Mouse (Mus musculus): ENCODE measurements around the gene Rpl3.

The Rpl3 gene

GRCm38 (mm10) chr15:80115256-80115655 is 23.6 kb upstream of the Rpl3 start:
- no peak for DNase-seq (ENCODE audit: low spot score in 2 of 2)

- DNase-seq (ENCODE audit: low spot score in 2 of 2), result no peak
Observed at GRCm38 (mm10) chr15:80114414-80114813, 22.7 kb upstream of the Rpl3 start.

- no peak for DNase-seq (ENCODE audit: low spot score in 2 of 2)
Observed at GRCm38 (mm10) chr15:80112499-80112898, 20.8 kb upstream of the Rpl3 start.

DNA sequence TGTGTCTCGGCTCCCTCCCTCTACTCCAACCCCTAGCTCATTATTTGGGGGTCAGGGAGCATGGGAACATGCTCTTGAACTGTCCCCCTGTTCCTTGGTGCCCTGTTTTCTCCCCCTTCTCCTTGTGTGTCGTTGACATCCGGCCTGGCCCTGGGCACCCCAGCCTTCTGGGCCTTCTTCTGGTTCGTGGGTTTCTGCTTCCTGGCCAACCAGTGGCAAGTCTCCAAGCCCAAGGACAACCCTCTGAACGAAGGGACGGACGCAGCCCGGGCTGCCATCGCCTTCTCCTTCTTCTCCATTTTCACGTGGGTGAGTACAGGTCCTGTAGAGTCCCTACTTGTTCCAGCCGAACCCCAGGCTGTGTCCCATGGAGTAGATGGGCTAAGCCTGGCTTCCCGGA is 19.8 kb upstream of the Rpl3 start:
- DNase-seq (ENCODE audit: low spot score in 2 of 2), result no peak

DNA sequence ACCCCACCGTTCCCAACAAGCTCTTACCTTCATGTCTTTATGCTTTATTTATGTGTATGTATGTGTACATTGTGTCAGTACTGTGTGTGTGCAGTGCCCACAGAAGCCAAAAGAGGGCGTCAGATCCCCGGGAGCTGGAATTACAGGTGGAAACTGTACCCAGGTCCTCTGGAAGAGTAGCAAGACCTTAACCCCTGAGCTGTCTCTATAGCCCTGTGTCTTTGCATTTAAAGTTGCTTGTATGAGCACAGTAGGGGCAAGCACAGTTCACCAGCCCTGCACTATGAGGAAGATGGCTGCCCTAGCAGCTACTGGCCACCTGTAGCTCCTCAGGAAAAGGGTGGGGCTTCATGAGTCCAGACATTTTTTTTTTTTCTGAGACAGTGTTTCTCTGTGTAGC is 15.9 kb upstream of the Rpl3 start:
- no peak for DNase-seq (ENCODE audit: low spot score in 2 of 2)

DNA sequence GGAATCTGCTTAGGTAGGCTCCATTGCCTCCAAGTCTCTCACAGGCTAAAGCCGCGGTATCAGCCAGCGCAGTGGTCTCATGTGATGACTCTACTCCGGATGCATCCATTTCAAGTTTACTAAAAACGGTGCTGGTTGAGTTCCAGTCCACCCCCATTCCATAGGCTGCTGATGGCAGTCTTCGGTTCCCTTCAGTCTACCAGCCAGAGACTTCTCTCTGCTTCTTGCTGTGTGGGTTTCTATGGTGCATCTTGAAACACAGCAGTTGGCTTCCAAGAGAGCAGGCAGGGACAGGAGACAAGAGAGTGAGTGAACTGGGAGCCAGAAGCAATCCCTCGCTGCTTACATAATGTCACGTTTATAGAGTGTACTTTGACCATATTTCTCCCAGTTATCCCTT is 15.5 kb upstream of the Rpl3 start:
- no peak for DNase-seq (ENCODE audit: low spot score in 2 of 2)

- DNase-seq (ENCODE audit: low spot score in 2 of 2), result no peak
Observed at GRCm38 (mm10) chr15:80105490-80106410, 14.1 kb upstream of the Rpl3 start.

DNA sequence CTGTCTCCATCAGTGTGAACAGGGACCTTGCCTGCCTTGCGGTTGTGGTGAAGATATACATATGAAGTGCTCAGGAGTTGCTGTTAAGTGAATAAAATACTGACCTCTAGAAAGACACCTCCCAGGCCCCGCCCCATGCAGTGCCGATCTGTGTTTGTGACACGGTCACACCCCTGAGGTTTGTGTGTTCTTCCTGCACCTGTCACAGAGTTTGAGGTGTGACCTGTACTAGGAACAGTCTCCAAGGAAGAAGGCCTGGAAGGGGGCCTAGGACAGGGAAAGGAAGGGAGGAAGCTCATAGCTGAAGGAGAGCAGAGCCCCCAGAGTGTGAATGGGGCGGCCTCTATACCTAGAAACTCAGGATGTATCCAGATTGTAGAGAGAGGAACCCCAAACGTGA is 10.8 kb upstream of the Rpl3 start:
- DNase-seq (ENCODE audit: low spot score in 2 of 2), result no peak

DNA sequence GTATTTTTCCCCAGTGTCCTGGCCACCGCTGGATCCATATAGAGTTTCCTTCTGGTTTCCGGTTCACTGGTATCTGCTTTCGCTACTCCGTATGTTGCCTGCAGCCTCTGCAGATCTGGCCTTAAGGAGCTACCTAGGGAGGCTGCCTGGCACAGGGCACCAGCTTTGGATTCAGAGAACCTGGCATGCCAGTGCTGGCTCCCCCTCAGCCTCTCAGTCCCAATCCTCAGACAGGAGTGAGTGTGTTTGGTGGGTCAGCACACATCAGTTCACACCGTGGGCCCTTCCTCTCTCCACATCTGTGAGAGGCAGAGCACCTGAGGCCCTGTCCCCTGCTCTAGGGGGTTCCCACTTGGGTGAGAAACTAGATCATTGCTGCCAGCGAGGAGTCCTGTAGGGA is 9.8 kb upstream of the Rpl3 start:
- no peak for DNase-seq (ENCODE audit: low spot score in 2 of 2)

GRCm38 (mm10) chr15:80100871-80101270 is 9.2 kb upstream of the Rpl3 start:
- DNase-seq (ENCODE audit: low spot score in 2 of 2), result no peak

GRCm38 (mm10) chr15:80100196-80100595 is 8.5 kb upstream of the Rpl3 start:
- DNase-seq (ENCODE audit: low spot score in 2 of 2), result no peak

- DNase-seq (ENCODE audit: low spot score in 2 of 2), result no peak
Observed at GRCm38 (mm10) chr15:80099477-80099876, 7.8 kb upstream of the Rpl3 start.

DNA sequence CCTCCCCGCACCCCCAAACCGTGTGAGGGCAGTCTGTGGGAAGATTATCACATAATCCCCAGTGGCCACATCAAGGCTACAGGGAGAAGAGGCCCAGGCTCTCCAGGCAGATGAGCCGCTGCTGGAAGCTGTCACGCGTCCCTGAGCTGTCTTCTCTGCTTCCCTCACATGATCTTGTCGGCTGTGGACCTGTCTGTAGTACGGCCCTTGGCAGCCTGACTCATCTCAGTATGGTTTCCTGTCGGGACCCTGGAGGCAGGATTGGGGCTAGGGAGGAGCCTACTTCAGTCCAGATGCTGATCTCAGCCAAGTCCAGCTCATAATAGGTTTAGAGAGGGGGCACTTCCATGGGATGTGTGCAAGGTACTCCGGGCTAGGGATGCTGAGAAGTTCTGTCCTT is 7.1 kb upstream of the Rpl3 start:
- DNase-seq (ENCODE audit: low spot score in 2 of 2), result no peak

GRCm38 (mm10) chr15:80097999-80098461 is 6.4 kb upstream of the Rpl3 start:
- no peak for DNase-seq (ENCODE audit: low spot score in 2 of 2)

- DNase-seq (ENCODE audit: low spot score in 2 of 2), result peak; percentile 33 to 38
Observed at GRCm38 (mm10) chr15:80096946-80097881, 5.5 kb upstream of the Rpl3 start.

DNA sequence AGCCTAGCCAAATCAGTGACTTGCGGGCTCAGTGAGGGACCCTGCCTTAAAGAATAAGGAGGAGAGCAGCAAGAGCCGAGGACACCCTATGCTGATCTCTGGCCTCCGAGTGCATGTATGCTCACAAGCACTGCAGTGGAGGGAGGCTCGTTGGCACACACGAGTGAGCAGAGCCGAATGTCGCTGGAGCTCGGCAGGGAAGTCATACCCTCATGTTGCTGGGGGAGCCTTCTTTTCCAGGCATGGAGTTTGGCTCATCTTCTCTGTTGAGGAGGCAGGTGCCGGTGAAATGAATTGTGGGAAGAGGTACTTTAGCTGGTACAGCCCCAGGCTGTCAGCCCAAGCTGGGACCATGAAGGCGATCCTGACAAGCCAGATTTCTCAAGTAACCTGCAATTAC is 4.7 kb upstream of the Rpl3 start:
- DNase-seq (ENCODE audit: low spot score in 2 of 2), result no peak

DNA sequence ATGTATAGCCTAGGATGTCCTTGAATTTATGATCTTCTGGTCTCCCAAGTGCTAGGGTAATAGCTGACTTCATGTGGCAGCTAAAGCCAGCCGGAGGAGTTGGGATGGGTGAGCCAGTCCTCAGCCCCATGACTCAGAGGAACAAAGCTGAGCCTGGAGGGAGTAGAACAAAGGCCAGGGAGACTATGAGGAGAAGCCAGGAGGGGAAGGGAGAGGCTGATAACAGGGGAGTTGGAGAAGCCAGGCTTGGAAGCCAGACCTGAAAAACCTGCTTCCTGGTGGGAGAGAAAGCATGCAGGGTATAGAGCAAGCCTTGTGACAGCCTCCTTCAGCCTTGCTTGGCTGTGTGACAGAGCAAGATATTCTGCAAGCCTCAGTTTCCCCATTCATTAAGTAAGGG is 3.9 kb upstream of the Rpl3 start:
- DNase-seq (ENCODE audit: low spot score in 2 of 2), result no peak

DNA sequence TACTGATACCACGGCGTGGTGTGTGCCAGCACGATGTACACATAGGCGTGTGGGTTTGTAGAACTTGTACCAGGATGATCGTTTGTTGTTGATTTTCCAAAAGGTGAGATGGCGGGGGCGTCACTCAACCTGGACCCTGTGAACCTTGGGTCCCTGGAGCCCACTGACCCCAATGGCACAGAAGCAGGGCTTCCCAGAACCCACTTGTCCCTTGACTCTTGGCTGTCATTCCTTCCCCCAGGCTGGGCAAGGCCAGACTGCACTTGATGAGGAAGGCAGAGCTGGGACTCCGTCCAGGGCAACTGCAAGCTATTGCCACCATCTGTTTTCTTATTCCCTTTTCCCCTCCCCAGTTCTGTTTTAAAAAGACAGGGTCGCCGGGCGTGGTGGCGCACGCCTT is 2.5 kb upstream of the Rpl3 start:
- DNase-seq (ENCODE audit: low spot score in 2 of 2), result no peak

- DNase-seq (ENCODE audit: low spot score in 2 of 2), result no peak
Observed at GRCm38 (mm10) chr15:80092599-80092998, 931 bp upstream of the Rpl3 start.

- DNase-seq (ENCODE audit: low spot score in 2 of 2), result no peak
Observed at GRCm38 (mm10) chr15:80092041-80092441, 373 bp upstream of the Rpl3 start.

DNA sequence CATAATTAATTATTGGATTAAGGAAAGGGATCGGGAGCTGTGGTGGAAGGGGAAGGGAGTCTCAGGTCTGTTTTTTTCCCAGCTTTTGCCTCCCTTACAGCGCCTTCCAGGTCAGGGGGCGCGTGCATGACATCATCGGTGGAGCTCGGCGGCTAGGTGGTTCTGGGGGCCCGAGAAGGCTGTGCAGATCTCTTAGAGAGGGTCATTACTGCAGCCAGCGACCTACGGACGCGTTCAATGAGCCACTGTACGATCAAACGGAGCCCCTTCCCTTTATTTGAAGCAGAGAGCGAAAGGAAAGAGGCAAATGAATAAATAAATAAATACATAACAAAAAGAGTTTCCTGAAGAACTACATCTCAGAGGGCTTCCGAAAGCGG is 937 bp downstream of the Rpl3 start:
- DNase-seq (ENCODE audit: low spot score in 2 of 2), result no peak

GRCm38 (mm10) chr15:80090155-80090554 is 1.5 kb downstream of the Rpl3 start:
- no peak for DNase-seq (ENCODE audit: low spot score in 2 of 2)

DNA sequence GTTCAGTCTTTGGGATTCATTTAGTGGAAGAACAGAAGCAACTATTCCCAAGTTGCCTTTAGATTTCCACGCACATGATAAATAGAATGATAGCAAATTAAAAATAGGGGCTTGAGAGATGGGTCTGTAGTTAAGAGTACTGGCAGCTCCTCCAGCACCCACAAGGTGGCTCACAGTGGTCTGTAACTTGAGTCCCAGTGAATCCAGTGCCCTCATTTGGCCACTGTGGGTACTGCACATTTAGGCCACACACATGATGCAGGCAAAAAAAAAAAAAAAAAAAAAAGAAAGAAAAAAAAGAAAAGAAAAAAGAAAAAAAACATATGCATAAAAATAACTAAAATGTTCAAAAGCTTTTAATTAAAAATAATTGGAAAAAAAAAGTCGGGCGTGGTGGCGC is 3.0 kb downstream of the Rpl3 start:
- peak; percentile 89 to 92 for DNase-seq (ENCODE audit: low spot score in 2 of 2)

All from thymus, postnatal 10 days (tissue).